Mouse (Mus musculus): Measurements from ENCODE around the gene Tmem8.

Gene Tmem8

GRCm38 (mm10) chr17:26112751-26113150, 348 bp upstream of the Tmem8 start:
- DNase-seq: no peak

- DNase-seq: peak; percentile 87
Observed at GRCm38 (mm10) chr17:26114061-26114460, 962 bp downstream of the Tmem8 start.

- DNase-seq: peak; percentile 54
Observed at GRCm38 (mm10) chr17:26114461-26114860, 1.4 kb downstream of the Tmem8 start.

- DNase-seq: peak; percentile 96
Observed at GRCm38 (mm10) chr17:26115205-26115898, 2.3 kb downstream of the Tmem8 start.

- peak; percentile 82 for DNase-seq
Observed at GRCm38 (mm10) chr17:26115956-26116487, 2.9 kb downstream of the Tmem8 start.

- peak; percentile 54 for DNase-seq
Observed at GRCm38 (mm10) chr17:26116503-26117258, 3.6 kb downstream of the Tmem8 start.

GRCm38 (mm10) chr17:26119766-26120710, 6.9 kb downstream of the Tmem8 start:
- DNase-seq: peak; percentile 52

- no peak for DNase-seq
Observed at GRCm38 (mm10) chr17:26122431-26123140, 9.5 kb downstream of the Tmem8 start.

- peak; percentile 94 for DNase-seq
Observed at GRCm38 (mm10) chr17:26123267-26123684, 10.2 kb downstream of the Tmem8 start, which contains the start of gene Mrpl28. Mrpl28 (plus strand) TSS chr17:26123500.

- DNase-seq: no peak
Observed at GRCm38 (mm10) chr17:26124560-26124959, 11.5 kb downstream of the Tmem8 start.

- no peak for DNase-seq
Observed at GRCm38 (mm10) chr17:26125226-26125625, 12.1 kb downstream of the Tmem8 start.

GRCm38 (mm10) chr17:26131062-26131732, 18.1 kb downstream of the Tmem8 start:
- no peak for DNase-seq

GRCm38 (mm10) chr17:26131856-26132853, 19.1 kb downstream of the Tmem8 start:
- no peak for DNase-seq

- no peak for DNase-seq
Observed at GRCm38 (mm10) chr17:26137106-26137750, 24.1 kb downstream of the Tmem8 start.

GRCm38 (mm10) chr17:26137751-26138130, 24.6 kb downstream of the Tmem8 start:
- DNase-seq: no peak

GRCm38 (mm10) chr17:26138239-26138836, 25.2 kb downstream of the Tmem8 start, which contains the start of gene Axin1:
Axin1 (plus strand) TSS chr17:26138688.
- DNase-seq: peak; percentile 97

GRCm38 (mm10) chr17:26138901-26139381, 25.8 kb downstream of the Tmem8 start:
- DNase-seq: no peak

GRCm38 (mm10) chr17:26142796-26143195, 29.7 kb downstream of the Tmem8 start:
- DNase-seq: no peak

- no peak for DNase-seq
Observed at GRCm38 (mm10) chr17:26143386-26143785, 30.3 kb downstream of the Tmem8 start.
